Mouse (Mus musculus): Measurements from ENCODE around the gene Pnpla1. TPM values are rescaled to one million over a fixed set of nuclear protein-coding genes. Genes with fewer than 3 reads are reported as not detected.

The Pnpla1 gene
- polyA plus RNA-seq, 1 experiment from 2014 or later = 0.06 TPM

DNA sequence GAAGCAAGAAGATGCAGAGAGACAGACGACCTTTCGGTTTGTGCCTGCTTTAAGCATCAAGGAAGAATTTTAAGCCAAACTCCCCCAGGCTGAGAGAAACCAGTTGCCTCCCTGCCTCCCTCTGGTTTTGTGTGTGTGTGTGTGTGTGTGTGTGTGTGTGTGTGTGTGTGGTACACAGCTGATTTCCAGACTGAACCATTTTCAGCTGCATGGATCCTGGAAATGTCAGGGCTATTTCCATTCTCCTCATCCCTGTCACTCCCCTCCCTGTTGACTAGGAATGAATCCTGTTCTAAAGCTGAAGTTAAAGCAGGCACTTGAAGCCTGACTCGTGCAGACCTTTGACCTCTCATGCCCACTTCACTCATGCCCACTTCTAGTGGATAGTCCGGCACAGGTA is 16.0 kb downstream of the Pnpla1 start:
- Histone ChIP-seq H3K27ac (replicated peaks) (no peak overlapping the region), H3K9ac (replicated peaks) (no peak overlapping the region), H3K27me3 (replicated peaks) (no peaks in the 10 kb centered on the region), H3K4me1 (peaks cover 17% of the 10 kb centered on the region), H3K4me3 (replicated peaks) (no peak overlapping the region), H3K36me3 (no peaks in the 10 kb centered on the region), H3K9me3 (replicated peaks) (no peaks in the 10 kb centered on the region), H3K4me2 (no peak overlapping the region)
- WGBS = 89% methylated on average over 4 of the region's 4 CpGs
- no peak for ATAC-seq (ENCODE audit: low FRiP score)

DNA sequence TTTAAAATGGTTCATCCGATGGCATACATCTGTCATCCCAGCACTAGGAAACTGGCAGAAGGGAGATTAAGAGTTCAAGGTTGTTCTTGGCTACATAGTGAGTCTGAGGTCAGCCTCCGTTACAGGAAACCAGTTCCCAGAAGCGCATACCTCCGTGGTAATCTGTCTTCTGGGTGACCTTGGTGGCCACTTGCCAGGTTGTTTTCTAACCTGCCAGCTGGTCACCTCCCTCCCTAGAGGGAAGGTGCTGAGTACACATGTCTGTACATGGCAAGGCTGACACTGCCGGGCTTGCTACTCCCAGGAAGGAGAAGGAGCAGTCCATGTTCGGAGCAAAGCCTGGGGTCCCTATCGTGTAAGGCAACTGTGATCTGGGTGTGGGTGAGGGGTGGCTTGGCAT is 16.6 kb downstream of the Pnpla1 start:
- Histone ChIP-seq H3K9ac (replicated peaks) (no peak overlapping the region), H3K36me3 (no peaks in the 10 kb centered on the region), H3K4me2 (no peak overlapping the region), H3K4me3 (replicated peaks) (no peak overlapping the region), H3K4me1 (peaks cover 11% of the 10 kb centered on the region), H3K9me3 (replicated peaks) (no peaks in the 10 kb centered on the region), H3K27ac (replicated peaks) (no peak overlapping the region), H3K27me3 (replicated peaks) (no peaks in the 10 kb centered on the region)
- no peak for ATAC-seq (ENCODE audit: low FRiP score)
- WGBS = 69% methylated on average over 7 of the region's 7 CpGs

DNA sequence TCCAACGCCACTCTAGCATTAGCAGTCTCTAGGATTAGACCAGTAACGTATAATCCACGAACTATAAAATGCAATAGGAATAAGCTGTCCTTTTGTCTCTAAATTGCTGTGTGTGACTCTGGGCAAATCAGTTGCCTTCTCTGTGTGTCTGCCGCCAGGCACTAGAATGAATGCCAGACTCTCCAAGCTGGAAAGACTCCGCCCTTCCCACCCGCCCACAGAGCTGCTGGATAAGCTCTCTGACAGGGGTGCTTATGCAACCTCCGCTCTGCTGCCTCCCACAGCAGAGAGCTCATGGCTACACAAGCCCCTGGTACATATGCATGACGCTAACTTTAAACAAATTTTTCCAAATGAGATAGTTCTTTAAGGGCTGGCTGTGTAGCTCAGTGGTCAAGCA is 17.1 kb downstream of the Pnpla1 start:
- H3K36me3 ChIP-seq = no peaks in the 10 kb centered on the region
- H3K4me3 ChIP-seq (replicated peaks) = no peak overlapping the region
- H3K9me3 ChIP-seq (replicated peaks) = no peaks in the 10 kb centered on the region
- H3K27me3 ChIP-seq (replicated peaks) = no peaks in the 10 kb centered on the region
- H3K27ac ChIP-seq (replicated peaks) = no peak overlapping the region
- no peak for ATAC-seq (ENCODE audit: low FRiP score)
- peaks cover 11% of the 10 kb centered on the region for H3K4me1 ChIP-seq
- WGBS = 54% methylated on average over 8 of the region's 8 CpGs
- H3K9ac ChIP-seq (replicated peaks) = no peak overlapping the region
- no peak overlapping the region for H3K4me2 ChIP-seq

DNA sequence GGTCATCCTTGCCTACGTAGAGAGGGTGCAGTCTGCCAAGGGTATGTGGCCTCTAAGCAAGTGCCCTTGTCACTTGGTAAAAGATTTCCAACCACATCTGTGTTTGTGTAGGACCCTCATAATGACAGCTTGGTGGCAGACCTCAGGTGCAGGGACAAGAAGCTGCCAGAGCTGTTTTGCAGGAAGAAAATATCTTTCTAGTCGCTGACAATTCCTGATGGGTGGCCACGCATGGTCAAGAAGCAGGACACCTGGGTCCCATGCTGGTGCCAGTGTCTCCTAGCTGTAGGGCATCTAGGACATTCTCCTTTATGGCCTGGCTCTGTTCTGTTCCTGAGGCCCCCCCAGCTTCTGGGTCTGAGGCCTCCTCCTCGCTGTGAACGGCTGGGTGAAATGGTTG is 18.1 kb downstream of the Pnpla1 start:
- Histone ChIP-seq H3K9ac (replicated peaks) (no peak overlapping the region), H3K27ac (replicated peaks) (no peak overlapping the region), H3K4me1 (peaks cover 5% of the 10 kb centered on the region), H3K9me3 (replicated peaks) (no peaks in the 10 kb centered on the region), H3K4me3 (replicated peaks) (no peak overlapping the region), H3K36me3 (no peaks in the 10 kb centered on the region), H3K4me2 (no peak overlapping the region), H3K27me3 (replicated peaks) (0 out of 2 replicates have a peak, but pooled peaks cover 4% of the 10 kb centered on the region)
- no peak for ATAC-seq (ENCODE audit: low FRiP score)
- whole genome bisulfite sequencing = 61% methylated on average over 5 of the region's 5 CpGs

DNA sequence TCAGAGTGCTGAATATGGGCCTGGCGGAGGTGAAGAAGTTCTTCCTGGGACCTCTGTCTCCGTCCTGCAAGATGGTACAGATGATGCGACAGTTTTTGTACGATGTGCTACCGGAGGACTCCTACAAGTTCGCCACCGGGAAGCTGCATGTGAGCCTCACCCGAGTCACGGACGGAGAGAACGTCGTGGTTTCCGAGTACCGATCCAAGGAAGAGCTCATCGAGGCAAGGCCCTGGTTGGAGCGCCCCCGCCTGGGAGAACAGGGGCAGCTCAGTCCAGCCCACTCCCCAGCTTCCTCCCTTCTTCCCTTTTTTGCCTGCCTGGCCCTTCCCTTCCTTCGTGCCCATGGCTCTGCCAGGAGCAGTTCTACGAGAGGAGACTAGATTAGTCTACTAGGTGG is 18.6 kb downstream of the Pnpla1 start:
- Histone ChIP-seq H3K4me1 (peaks cover 5% of the 10 kb centered on the region), H3K4me2 (peak overlapping the region; percentile 17; the same call in 1 of the 2 replicates), H3K27me3 (replicated peaks) (0 out of 2 replicates have a peak, but pooled peaks cover 4% of the 10 kb centered on the region), H3K9ac (replicated peaks) (no peak overlapping the region), H3K4me3 (replicated peaks) (no peak overlapping the region), H3K27ac (replicated peaks) (no peak overlapping the region), H3K36me3 (no peaks in the 10 kb centered on the region), H3K9me3 (replicated peaks) (no peaks in the 10 kb centered on the region)
- WGBS = 18% methylated on average over 19 of the region's 19 CpGs
- ATAC-seq (ENCODE audit: low FRiP score) = no peak

DNA sequence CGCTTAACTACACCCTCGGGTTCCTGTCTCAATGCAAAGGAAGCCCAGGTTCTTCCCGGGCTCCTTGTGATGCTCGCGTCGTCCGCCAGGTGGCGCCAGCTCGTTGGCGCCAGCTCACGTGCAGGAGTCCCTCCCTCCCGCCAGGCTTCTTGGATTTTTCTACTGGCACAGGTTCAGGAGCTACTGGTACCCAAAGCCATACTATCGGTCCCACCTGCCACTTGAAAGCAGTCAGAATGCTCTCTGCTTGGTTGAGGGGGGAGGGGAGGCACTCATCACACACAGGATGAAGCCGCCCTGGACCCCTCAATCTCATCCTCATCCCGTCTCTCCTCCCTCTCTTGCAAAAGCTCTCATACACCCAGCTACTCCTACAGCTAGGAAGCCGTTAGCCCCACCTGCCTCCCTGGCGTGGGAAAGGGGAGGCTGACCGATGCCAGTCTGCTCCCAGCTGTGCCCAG is 21.8 kb downstream of the Pnpla1 start:
- Histone ChIP-seq H3K4me3 (replicated peaks) (no peak overlapping the region), H3K36me3 (no peaks in the 10 kb centered on the region), H3K27me3 (replicated peaks) (0 out of 2 replicates have a peak, but pooled peaks cover 4% of the 10 kb centered on the region), H3K27ac (replicated peaks) (no peak overlapping the region), H3K4me1 (peaks cover 8% of the 10 kb centered on the region), H3K9ac (replicated peaks) (no peak overlapping the region), H3K4me2 (peak overlapping the region; percentile 45), H3K9me3 (replicated peaks) (no peaks in the 10 kb centered on the region)
- 4% methylated on average over 18 of the region's 18 CpGs for WGBS
- peak; percentile 42; the same call in 1 of the 2 replicates for ATAC-seq (ENCODE audit: low FRiP score)

DNA sequence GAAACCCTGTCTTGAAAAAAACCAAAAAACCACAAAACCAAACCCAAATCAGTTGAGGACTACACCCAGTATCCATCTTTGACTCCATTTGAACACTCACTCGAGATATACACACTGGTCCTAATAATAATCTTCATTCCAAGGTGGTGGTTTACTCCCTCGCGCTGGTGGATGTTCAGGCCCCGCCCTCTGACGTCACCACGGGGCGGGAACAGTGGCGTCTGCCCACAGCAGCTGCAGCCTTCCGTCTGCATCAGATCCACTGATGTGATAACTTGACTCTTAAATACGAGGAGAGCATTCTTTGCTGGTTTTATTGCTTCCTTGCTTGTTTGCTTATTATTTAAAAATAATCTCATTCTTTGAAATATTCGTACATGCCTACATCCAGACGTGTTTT is 24.1 kb downstream of the Pnpla1 start:
- 0 out of 2 replicates have a peak, but pooled peaks cover 4% of the 10 kb centered on the region for H3K27me3 ChIP-seq (replicated peaks)
- peaks cover 8% of the 10 kb centered on the region for H3K4me1 ChIP-seq
- H3K27ac ChIP-seq (replicated peaks) = 0 out of 2 replicates have a peak overlapping the region, but pooled peaks have one; percentile 5
- ATAC-seq (ENCODE audit: low FRiP score) = no peak
- no peaks in the 10 kb centered on the region for H3K9me3 ChIP-seq (replicated peaks)
- H3K36me3 ChIP-seq = no peaks in the 10 kb centered on the region
- H3K9ac ChIP-seq (replicated peaks) = no peak overlapping the region
- 4% methylated on average over 12 of the region's 12 CpGs for WGBS
- H3K4me3 ChIP-seq (replicated peaks) = peak overlapping the region; percentile 19
- peak overlapping the region; percentile 46 for H3K4me2 ChIP-seq

DNA sequence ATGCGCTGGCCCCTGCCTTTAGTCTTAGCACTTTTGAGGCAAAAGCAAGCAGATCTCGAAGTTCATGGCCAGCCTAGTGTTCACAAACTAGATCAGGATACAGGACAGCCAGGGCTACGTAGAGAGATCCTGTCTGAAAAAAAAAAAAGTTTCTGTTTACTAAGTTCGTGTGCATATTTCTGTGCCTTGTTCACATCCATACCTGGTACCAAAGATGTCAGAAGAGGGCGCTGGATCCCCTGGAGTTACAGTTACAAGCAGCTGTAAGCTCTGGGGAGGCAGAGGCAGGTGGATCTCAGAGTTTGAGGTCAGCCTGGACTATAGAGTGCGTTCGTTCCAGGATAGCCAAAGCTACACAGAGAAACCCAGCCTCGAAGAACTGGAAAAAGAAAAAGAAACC is 24.6 kb downstream of the Pnpla1 start:
- ATAC-seq (ENCODE audit: low FRiP score) = no peak
- WGBS = 60% methylated on average over 8 of the region's 8 CpGs
- Histone ChIP-seq H3K9me3 (replicated peaks) (no peaks in the 10 kb centered on the region), H3K36me3 (no peaks in the 10 kb centered on the region), H3K4me1 (peaks cover 8% of the 10 kb centered on the region), H3K4me3 (replicated peaks) (no peak overlapping the region), H3K9ac (replicated peaks) (no peak overlapping the region), H3K27ac (replicated peaks) (no peak overlapping the region), H3K27me3 (replicated peaks) (0 out of 2 replicates have a peak, but pooled peaks cover 4% of the 10 kb centered on the region), H3K4me2 (peak overlapping the region; percentile 46; the same call in 1 of the 2 replicates)

DNA sequence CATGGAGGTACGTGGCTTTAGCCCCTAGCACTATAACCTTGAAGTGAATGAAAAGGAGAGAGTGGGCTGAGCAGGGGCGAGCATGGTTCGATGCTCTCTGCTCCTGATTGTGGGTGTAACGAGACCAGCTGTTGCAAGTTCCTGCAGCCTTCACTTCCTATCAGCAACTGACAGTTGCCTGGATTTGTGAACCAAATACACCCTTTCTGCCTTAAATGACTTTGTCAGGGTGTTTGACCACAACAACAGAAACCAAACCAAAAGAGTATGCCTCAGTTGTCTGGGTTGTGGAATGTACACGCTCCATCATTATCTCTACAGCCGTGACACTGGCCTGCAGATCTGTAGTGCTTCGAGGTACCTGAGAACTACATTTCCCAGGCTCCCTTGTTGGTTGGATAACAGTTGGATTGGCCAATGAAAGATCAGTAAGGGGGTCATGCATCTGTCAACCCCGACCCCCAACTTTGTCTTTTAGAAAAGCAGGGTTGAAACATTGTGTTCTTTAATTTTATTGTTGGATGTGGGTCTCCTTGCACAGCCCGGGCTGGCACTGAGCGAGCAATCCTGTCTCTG is 25.8 kb downstream of the Pnpla1 start:
- peaks cover 8% of the 10 kb centered on the region for H3K4me1 ChIP-seq
- H3K27me3 ChIP-seq (replicated peaks) = 0 out of 2 replicates have a peak, but pooled peaks cover 4% of the 10 kb centered on the region
- no peak overlapping the region for H3K4me3 ChIP-seq (replicated peaks)
- no peaks in the 10 kb centered on the region; the same call in 1 of the 2 replicates for H3K9me3 ChIP-seq (replicated peaks)
- no peak for ATAC-seq (ENCODE audit: low FRiP score)
- H3K9ac ChIP-seq (replicated peaks) = no peak overlapping the region
- H3K4me2 ChIP-seq = no peak overlapping the region
- no peaks in the 10 kb centered on the region for H3K36me3 ChIP-seq
- 74% methylated on average over 10 of the region's 10 CpGs for WGBS
- no peak overlapping the region for H3K27ac ChIP-seq (replicated peaks)

DNA sequence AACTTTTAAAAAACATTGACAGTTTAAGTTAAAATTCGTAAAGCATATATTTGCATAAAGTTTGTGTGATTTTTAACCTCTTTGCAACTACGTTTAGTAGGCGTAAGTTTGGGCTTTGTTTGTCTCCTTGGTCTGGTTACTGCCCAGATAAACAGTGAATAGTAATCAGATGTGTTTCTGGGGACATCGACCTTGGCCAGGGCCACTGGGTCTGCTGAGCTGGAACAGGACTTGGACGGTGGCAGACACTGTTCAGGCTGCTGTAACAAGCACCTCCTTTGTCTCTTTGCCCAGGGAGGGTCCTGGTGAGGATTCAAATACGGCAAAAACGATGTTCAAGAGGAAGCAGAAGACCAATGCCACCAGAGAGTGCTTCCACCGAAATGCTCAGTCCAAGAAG is 27.0 kb downstream of the Pnpla1 start:
- Histone ChIP-seq H3K27me3 (replicated peaks) (0 out of 2 replicates have a peak, but pooled peaks cover 4% of the 10 kb centered on the region), H3K9me3 (replicated peaks) (no peaks in the 10 kb centered on the region; the same call in 1 of the 2 replicates), H3K9ac (replicated peaks) (no peak overlapping the region), H3K36me3 (no peaks in the 10 kb centered on the region), H3K27ac (replicated peaks) (no peak overlapping the region), H3K4me1 (peaks cover 5% of the 10 kb centered on the region), H3K4me2 (no peak overlapping the region), H3K4me3 (replicated peaks) (no peak overlapping the region)
- ATAC-seq (ENCODE audit: low FRiP score) = no peak
- WGBS = 91% methylated on average over 8 of the region's 8 CpGs

DNA sequence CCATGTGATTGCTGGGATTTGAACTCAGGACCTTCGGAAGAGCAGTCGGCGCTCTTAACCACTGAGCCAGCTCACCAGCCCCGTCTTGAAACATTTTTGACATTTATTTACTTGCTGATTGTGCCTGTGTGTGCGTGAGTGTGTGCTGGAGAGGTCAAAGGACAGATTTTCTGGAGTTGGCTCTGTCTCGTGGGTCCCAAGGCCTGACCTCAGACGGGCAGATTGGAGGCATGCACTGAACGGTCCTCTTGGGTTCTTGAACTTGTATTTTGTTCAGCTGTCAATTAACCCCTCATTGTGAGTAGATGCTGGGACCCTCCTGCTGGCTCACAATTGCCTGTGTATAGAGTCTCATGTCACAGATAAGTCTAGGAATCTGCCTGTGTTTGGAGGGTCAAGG is 28.1 kb downstream of the Pnpla1 start:
- no peak overlapping the region for H3K9ac ChIP-seq (replicated peaks)

DNA sequence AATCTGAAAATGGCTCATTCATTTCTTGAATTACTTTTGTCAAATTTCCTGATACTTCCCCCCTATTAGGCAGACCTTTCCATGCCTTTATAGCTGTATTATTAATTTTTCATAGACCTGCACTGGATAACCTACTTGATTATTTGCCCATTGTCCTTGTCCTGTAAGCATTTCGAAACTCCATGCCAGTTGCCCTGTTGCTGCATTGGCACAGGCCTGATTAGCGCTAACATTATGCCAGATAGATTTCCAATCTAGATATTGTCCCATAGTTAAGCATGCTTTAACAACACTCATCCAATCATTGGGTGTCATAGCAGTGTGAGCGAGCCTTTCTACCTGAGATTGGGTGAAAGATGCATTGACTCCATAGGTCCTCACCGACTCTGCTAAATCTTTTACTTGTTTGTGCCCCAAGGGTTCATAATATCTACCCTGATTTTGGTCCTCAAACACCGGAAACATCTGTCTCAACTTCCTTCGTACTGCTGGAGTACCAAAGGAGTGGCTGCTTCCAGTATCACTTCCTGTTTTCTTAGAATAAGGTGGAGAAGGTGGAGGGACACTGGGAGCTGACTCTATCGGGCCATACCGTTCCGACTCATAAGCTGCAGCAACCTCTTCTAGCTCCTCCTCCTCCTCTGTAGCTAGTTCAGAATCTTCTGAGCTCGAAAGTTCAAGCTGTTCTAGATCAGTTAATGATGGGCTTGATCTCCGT is 36.0 kb downstream of the Pnpla1 start:
- 93% methylated on average over 11 of the region's 11 CpGs for WGBS
- Histone ChIP-seq H3K27ac (replicated peaks) (no peak overlapping the region), H3K4me2 (no peak overlapping the region), H3K9ac (replicated peaks) (no peak overlapping the region), H3K4me3 (replicated peaks) (no peak overlapping the region), H3K27me3 (replicated peaks) (no peaks in the 10 kb centered on the region), H3K36me3 (no peaks in the 10 kb centered on the region), H3K4me1 (no peaks in the 10 kb centered on the region), H3K9me3 (replicated peaks) (no peaks in the 10 kb centered on the region)
- no peak for ATAC-seq (ENCODE audit: low FRiP score)

More for the DNA sequence above, 28.1 kb downstream of the Pnpla1 start:
- Histone ChIP-seq H3K27me3 (replicated peaks) (no peaks in the 10 kb centered on the region), H3K9me3 (replicated peaks) (no peaks in the 10 kb centered on the region; the same call in 1 of the 2 replicates), H3K27ac (replicated peaks) (no peak overlapping the region), H3K4me1 (peaks cover 3% of the 10 kb centered on the region; the same call in 1 of the 2 replicates), H3K4me3 (replicated peaks) (no peak overlapping the region), H3K4me2 (no peak overlapping the region), H3K36me3 (no peaks in the 10 kb centered on the region)
- WGBS = 88% methylated on average over 8 of the region's 8 CpGs
- ATAC-seq (ENCODE audit: low FRiP score) = no peak

Data from neural tube, embryonic 15.5 days (tissue).